Mouse (Mus musculus): ENCODE data around the gene Ddhd1. TPM values are rescaled to one million over a fixed set of nuclear protein-coding genes. Genes with fewer than 3 reads are reported as not detected.

Ddhd1 gene
- total and polyA plus RNA-seq, 3 experiments, result 7.8 to 18.4 (median 12.7) TPM

- TF ChIP-seq SMC3 (IDR thresholded peaks at IDR 0.05; ENCODE audit: low read depth, low read length), result peak; percentile 36; the same call in 1 of the 2 replicates
- TF ChIP-seq USF2 (conservative IDR thresholded peaks at IDR 0.05; ENCODE audit: low read depth, low read length), result no peak
- no peak for TF ChIP-seq EP300 (IDR thresholded peaks at IDR 0.05; ENCODE audit: low read length)
- TF ChIP-seq BHLHE40 (IDR thresholded peaks at IDR 0.05; ENCODE audit: low read depth, low read length), result peak; percentile 30; the same call in 1 of the 2 replicates
- TF ChIP-seq CTCF (conservative IDR thresholded peaks at IDR 0.05 in 1 of 2, IDR thresholded peaks at IDR 0.05 in 1 of 2; ENCODE audit: low read depth in 2 of 2, low read length in 2 of 2), result peak; percentile 74 to 79
- TF ChIP-seq MYC (IDR thresholded peaks at IDR 0.05; ENCODE audit: low read depth, low read length), result no peak
- TF ChIP-seq GABPA (IDR thresholded peaks at IDR 0.05; ENCODE audit: insufficient replicate concordance, low read depth, low read length), result no peak
- TF ChIP-seq NELFE (IDR thresholded peaks at IDR 0.05; ENCODE audit: low read depth, low read length), result no peak
- TF ChIP-seq POLR2AphosphoS2 (IDR thresholded peaks at IDR 0.05; ENCODE audit: low read depth, low read length), result no peak
- no peak for TF ChIP-seq MAFK (IDR thresholded peaks at IDR 0.05; ENCODE audit: insufficient replicate concordance, low read length)
- no peak for TF ChIP-seq CHD1 (IDR thresholded peaks at IDR 0.05; ENCODE audit: low read depth, low read length)
- no peak for TF ChIP-seq POLR2A (IDR thresholded peaks at IDR 0.05; ENCODE audit: low read depth, low read length)
- no peak for TF ChIP-seq ZNF384 (IDR thresholded peaks at IDR 0.05; ENCODE audit: low read depth, low read length)
- no peak for TF ChIP-seq TCF12 (IDR thresholded peaks at IDR 0.05; ENCODE audit: low read depth, low read length)
- peak; percentile 54 for TF ChIP-seq RAD21 (IDR thresholded peaks at IDR 0.05; ENCODE audit: low read depth, low read length)
- TF ChIP-seq ETS1 (conservative IDR thresholded peaks at IDR 0.05; ENCODE audit: low read depth, low read length), result no peak
- TF ChIP-seq PAX5 (IDR thresholded peaks at IDR 0.05; ENCODE audit: low read length), result no peak
- TF ChIP-seq NRF1 (IDR thresholded peaks at IDR 0.05; ENCODE audit: low read depth, low read length), result no peak
- no peak for TF ChIP-seq KAT2A (IDR thresholded peaks at IDR 0.05; ENCODE audit: insufficient replicate concordance, low read length)
- TF ChIP-seq MEF2A (IDR thresholded peaks at IDR 0.05; ENCODE audit: borderline replicate concordance, low read depth, low read length), result no peak
- TF ChIP-seq E2F4 (IDR thresholded peaks at IDR 0.05; ENCODE audit: insufficient replicate concordance, low read depth, low read length), result no peak
- TF ChIP-seq SIN3A (IDR thresholded peaks at IDR 0.05; ENCODE audit: low read length), result no peak
- no peak overlapping the region for H3K4me3 ChIP-seq (replicated peaks in 1 of 3; ENCODE audit: low read depth in 2 of 3, low read length in 2 of 3, poor library complexity in 1 of 3)
- no peak overlapping the region for H3K4me2 ChIP-seq (ENCODE audit: insufficient read depth, low read depth, poor library complexity, severe bottlenecking)
- DNase-seq (ENCODE audit: extremely low read depth), result peak; percentile 67
- H3K36me3 ChIP-seq (replicated peaks in 1 of 2; ENCODE audit: control insufficient read depth in 1 of 2, insufficient read depth in 1 of 2, low read length in 1 of 2), result no peaks in the 10 kb centered on the region
- H3K9me3 ChIP-seq (replicated peaks; ENCODE audit: low read length), result no peaks in the 10 kb centered on the region
- H3K9ac ChIP-seq (ENCODE audit: insufficient read depth, low read depth), result no peak overlapping the region
- in situ Hi-C loops (cut with MboI; ENCODE audit: low pct_ligation_motif_present, low pct_unique_long_range_greater_than_20kb, low sequenced_read_pairs) (no loop called here), dilution Hi-C loops (cut with MboI; ENCODE audit: extremely low pct_ligation_motif_present, extremely low pct_unique_long_range_greater_than_20kb, low sequenced_read_pairs) (no loop called here)
- H3K27ac ChIP-seq (ENCODE audit: insufficient read depth, low read depth), result no peak overlapping the region
- no peaks in the 10 kb centered on the region for H3K79me2 ChIP-seq (replicated peaks; ENCODE audit: control insufficient read depth, extremely low read depth, insufficient read depth, poor library complexity, severe bottlenecking)
- no peaks in the 10 kb centered on the region for H3K27me3 ChIP-seq (replicated peaks)
- H3K4me1 ChIP-seq (ENCODE audit: control insufficient read depth in 1 of 2, insufficient read depth in 2 of 2), result peaks cover 3 to 4% of the 10 kb centered on the region in 2 experiments; a peak in 2 of 4 replicates
Measured at GRCm38 (mm10) chr14:45539659-45540468, 118.1 kb downstream of the Ddhd1 start.

Other genes starting within 250 kb of the Ddhd1 start
- gene Fermt2, start 128.0 kb downstream of the Ddhd1 start, total RNA-seq (2012; rRNA removed), result not detected in 2 replicates
- not detected in 2 replicates for gene Fermt2, start 128.0 kb downstream of the Ddhd1 start, total RNA-seq (2014; rRNA removed)
- 0.25 and 0.41 TPM in 2 replicates for gene Fermt2, start 128.0 kb downstream of the Ddhd1 start, polyA plus RNA-seq (2012; ENCODE audit: insufficient read length, low read depth)

All from CH12.LX (cell line).